Mouse (Mus musculus) heart, adult 2 months (tissue): ENCODE results near the gene Snrpn.

ENCODE experiments used
- CTCF ChIP-seq: fragments of 200-600 bp; IDR thresholded peaks from 2 replicates; pipeline ENCODE4 v1.8.1; 2022; ENCODE audit warnings: antibody characterized with exemption, mild to moderate bottlenecking, moderate library complexity
- EP300 ChIP-seq: fragments of 200-500 bp; IDR thresholded peaks from 2 replicates; pipeline ENCODE4 v1.6.1; 2011; ENCODE audit warnings: low read depth, low read length, control low read depth; ENCODE audit not compliant: insufficient read depth
- POLR2A ChIP-seq: fragments of 200-500 bp; IDR thresholded peaks from 2 replicates; pipeline ENCODE4 v1.6.1; 2011; ENCODE audit warnings: mild to moderate bottlenecking, low read depth, low read length, control low read depth; ENCODE audit not compliant: insufficient read depth

DNA sequence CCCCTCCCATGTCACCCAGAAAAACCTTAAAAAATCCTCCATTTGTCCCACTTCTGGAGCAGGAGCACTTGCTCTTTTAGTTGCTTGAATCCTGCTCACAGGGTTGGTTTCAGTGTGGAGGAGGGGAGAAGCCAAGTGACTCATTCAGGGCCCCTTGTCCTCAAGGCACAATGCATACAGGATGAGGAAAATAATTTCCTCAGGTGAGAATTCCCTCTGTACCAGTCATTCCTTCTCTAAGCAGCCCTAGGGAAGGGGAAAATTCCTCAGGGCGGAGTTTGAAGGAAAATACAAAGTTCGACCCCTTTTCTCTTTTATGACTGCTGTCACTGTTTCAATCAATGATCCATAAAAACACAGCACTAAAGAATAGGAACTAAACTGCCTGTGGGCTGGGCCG, 126.8 kb downstream of the Snrpn start:
- no peak for TF ChIP-seq POLR2A
- TF ChIP-seq CTCF, result no peak
- TF ChIP-seq EP300, result no peak
